Mouse (Mus musculus): ENCODE data around the gene Tuba3b. TPM values are rescaled to one million over a fixed set of nuclear protein-coding genes. Genes with fewer than 3 reads are reported as not detected.

Gene Tuba3b
- not detected in 2 replicates for polyA plus RNA-seq (2014; fragmentation: Nextera tagmentation; extraction: Ambion mirVana)

DNA sequence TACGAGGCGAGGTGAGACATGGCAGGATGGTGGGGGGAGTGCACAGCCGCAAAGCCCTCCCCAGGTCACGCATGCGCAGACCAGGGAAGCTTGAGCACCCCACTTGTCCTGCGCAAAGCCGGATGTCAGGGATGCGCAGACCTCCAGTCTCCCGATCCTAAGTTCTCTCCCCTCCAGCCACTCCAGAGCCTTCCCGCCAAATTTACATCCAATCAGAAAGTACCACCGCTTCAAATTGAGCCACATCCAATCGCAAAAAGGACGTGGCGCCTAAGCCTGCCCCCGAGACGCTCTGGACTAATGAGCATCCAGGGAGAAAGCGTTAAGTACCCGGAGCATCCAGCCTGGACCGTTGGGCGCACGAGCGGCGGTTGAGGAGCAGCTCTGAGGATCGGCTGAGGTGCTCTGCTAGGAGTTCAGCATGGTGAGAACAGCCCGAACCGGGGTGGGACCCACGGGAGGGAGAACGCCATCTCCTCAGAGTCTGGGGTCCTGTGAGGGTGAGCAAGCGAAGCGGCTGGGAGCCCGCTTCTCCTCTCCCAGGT is at the start of gene Tuba3b:
Gene Tuba3b (plus strand): TSS at position 92 of the 545 bp plus-strand sequence.
- ATAC-seq = no peak
- no peak within 1 kb of the TSS for H3K4me2 ChIP-seq (ENCODE audit: low read length)
- H3K27ac ChIP-seq (ENCODE audit: low read depth, low read length) = no peak within 1 kb of the TSS
- H3K9me3 ChIP-seq (replicated peaks; ENCODE audit: control insufficient read depth, low read length) = no peaks in the 10 kb centered on the region
- no peaks in the 10 kb centered on the region for H3K27me3 ChIP-seq (replicated peaks; ENCODE audit: control insufficient read depth, insufficient read depth, low read length)
- H3K36me3 ChIP-seq (ENCODE audit: control insufficient read depth, insufficient read depth, low read length) = no peaks in the 10 kb centered on the region
- WGBS = 95% methylated on average over 31 of the region's 31 CpGs
- DNase-seq (ENCODE audit: low spot score) = no peak
- H3K4me1 ChIP-seq (ENCODE audit: control insufficient read depth, insufficient read depth, low read length) = no peaks in the 10 kb centered on the region
- no peak within 1 kb of the TSS for H3K9ac ChIP-seq (ENCODE audit: low read length)
- no peak within 1 kb of the TSS for H3K4me3 ChIP-seq (ENCODE audit: low read depth, low read length)

DNA sequence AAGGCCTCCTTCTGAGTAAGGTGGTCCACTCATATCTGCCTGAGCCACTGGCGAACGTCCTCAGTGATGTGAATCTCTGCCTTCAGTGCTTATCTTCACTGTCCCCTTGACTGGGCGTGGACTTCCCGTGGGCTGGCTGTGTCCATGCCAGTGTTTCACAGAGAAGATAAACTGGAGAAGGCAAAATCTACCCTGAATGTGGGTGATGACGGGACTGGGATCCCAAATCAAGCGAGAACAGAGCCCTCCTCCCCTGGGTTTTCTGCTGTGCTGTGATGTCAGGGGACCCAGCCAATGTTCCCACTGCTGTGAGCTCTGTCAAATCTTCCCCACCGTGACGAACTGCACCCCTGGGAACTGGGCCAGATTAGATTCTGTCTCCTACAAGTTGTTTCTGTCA is 48.3 kb upstream of the Tuba3b start:
- ATAC-seq = no peak
- no peak for DNase-seq (ENCODE audit: low spot score)
- Histone ChIP-seq H3K4me2 (ENCODE audit: low read length) (no peak overlapping the region), H3K27me3 (replicated peaks; ENCODE audit: control insufficient read depth, insufficient read depth, low read length) (no peaks in the 10 kb centered on the region), H3K27ac (ENCODE audit: low read depth, low read length) (no peak overlapping the region), H3K9me3 (replicated peaks; ENCODE audit: control insufficient read depth, low read length) (no peaks in the 10 kb centered on the region), H3K4me3 (ENCODE audit: low read depth, low read length) (no peak overlapping the region), H3K9ac (ENCODE audit: low read length) (no peak overlapping the region), H3K36me3 (ENCODE audit: control insufficient read depth, insufficient read depth, low read length) (no peaks in the 10 kb centered on the region), H3K4me1 (ENCODE audit: control insufficient read depth, insufficient read depth, low read length) (no peaks in the 10 kb centered on the region)
- WGBS = 78% methylated on average over 8 of the region's 8 CpGs

DNA sequence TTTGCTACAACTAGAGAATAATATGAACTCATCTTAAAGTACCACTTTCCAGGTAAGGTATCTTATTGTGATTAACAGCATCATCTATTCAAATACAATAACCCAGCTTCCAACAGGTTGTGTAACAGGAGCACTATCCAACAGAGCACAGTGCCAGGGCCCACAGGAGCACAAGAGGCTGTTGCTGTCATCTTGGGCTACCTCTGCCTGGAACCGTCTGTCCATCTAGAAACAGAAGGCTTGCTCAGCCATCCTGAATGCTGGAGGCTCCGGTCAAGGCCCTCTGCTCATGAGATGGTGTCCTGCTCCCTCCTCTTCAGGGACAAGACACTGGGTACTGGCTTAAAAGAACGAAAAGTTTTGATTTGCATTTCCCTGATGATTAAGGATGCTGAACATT is 47.7 kb upstream of the Tuba3b start:
- 84% methylated on average over 3 of the region's 3 CpGs for WGBS
- Histone ChIP-seq H3K4me3 (ENCODE audit: low read depth, low read length) (no peak overlapping the region), H3K4me2 (ENCODE audit: low read length) (no peak overlapping the region), H3K36me3 (ENCODE audit: control insufficient read depth, insufficient read depth, low read length) (no peaks in the 10 kb centered on the region), H3K9ac (ENCODE audit: low read length) (no peak overlapping the region), H3K27ac (ENCODE audit: low read depth, low read length) (no peak overlapping the region), H3K27me3 (replicated peaks; ENCODE audit: control insufficient read depth, insufficient read depth, low read length) (no peaks in the 10 kb centered on the region), H3K9me3 (replicated peaks; ENCODE audit: control insufficient read depth, low read length) (no peaks in the 10 kb centered on the region), H3K4me1 (ENCODE audit: control insufficient read depth, insufficient read depth, low read length) (no peaks in the 10 kb centered on the region)
- ATAC-seq (no peak), DNase-seq (ENCODE audit: low spot score) (no peak)

DNA sequence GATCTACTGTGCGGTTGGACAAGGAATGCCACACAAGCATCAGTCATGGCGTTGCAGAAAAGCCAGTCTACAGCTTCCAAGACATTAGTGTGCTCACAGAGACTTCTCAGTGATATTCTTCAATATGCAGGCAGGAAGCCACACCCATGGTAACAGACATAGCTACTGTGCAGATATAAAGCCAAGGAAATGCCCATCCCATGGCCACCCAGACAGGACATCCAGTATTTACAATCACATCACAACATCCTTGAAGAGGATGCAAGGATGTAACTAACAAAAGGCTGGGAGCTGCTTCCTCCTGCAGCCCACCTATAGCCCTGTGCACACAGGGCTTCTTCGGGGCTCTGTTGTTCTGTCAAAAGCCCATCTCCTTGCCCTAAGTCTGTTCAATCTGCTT is 46.9 kb upstream of the Tuba3b start:
- Histone ChIP-seq H3K27ac (ENCODE audit: low read depth, low read length) (no peak overlapping the region), H3K9me3 (replicated peaks; ENCODE audit: control insufficient read depth, low read length) (no peaks in the 10 kb centered on the region), H3K4me3 (ENCODE audit: low read depth, low read length) (no peak overlapping the region), H3K4me1 (ENCODE audit: control insufficient read depth, insufficient read depth, low read length) (no peaks in the 10 kb centered on the region), H3K36me3 (ENCODE audit: control insufficient read depth, insufficient read depth, low read length) (no peaks in the 10 kb centered on the region), H3K4me2 (ENCODE audit: low read length) (no peak overlapping the region), H3K9ac (ENCODE audit: low read length) (no peak overlapping the region), H3K27me3 (replicated peaks; ENCODE audit: control insufficient read depth, insufficient read depth, low read length) (no peaks in the 10 kb centered on the region)
- no peak for ATAC-seq
- no peak for DNase-seq (ENCODE audit: low spot score)
- 92% methylated on average over 3 of the region's 3 CpGs for WGBS

DNA sequence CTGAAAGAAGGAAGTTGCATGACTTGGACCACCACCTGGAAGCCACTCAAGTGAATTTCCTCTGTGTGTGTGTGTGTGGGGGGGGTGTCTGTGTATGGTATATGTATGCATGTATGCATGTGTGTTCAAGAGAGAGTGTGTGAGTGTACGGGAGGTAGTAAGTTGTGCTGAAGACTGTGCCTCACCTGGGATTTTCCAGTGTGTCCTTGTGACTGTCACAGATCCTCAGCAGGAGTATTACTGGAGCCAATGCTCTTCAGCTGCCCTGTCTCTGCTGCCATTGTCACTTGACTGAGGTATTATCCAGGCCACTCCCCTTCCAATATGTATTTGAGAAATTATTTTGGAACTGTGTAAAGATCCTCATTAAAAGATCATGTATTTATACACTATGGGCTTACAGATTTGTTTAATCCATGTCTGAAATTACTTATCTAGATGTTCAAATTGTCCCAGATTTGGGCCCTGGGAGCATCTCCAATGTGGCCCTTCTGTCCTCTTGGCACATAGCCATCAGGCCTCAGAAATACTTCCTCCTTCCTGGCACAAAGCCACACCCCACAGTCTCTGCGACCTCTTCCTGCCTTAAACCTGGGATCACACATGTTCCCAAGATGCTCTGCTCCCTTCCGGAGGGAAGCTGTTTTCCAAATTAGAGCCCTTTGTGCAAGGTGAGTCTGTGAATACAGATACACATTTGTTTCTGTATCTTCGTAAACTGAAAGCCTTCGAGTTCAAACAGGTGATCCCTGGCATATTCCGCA is 42.1 kb upstream of the Tuba3b start:
- Histone ChIP-seq H3K9ac (ENCODE audit: low read length) (no peak overlapping the region), H3K4me1 (ENCODE audit: control insufficient read depth, insufficient read depth, low read length) (peaks cover 2% of the 10 kb centered on the region; the same call in 1 of the 2 replicates), H3K36me3 (ENCODE audit: control insufficient read depth, insufficient read depth, low read length) (no peaks in the 10 kb centered on the region), H3K27ac (ENCODE audit: low read depth, low read length) (no peak overlapping the region), H3K27me3 (replicated peaks; ENCODE audit: control insufficient read depth, insufficient read depth, low read length) (no peaks in the 10 kb centered on the region), H3K4me3 (ENCODE audit: low read depth, low read length) (no peak overlapping the region), H3K9me3 (replicated peaks; ENCODE audit: control insufficient read depth, low read length) (no peaks in the 10 kb centered on the region), H3K4me2 (ENCODE audit: low read length) (no peak overlapping the region)
- DNase-seq (ENCODE audit: low spot score) (no peak), ATAC-seq (no peak)
- WGBS = 80% methylated on average over 6 of the region's 6 CpGs

DNA sequence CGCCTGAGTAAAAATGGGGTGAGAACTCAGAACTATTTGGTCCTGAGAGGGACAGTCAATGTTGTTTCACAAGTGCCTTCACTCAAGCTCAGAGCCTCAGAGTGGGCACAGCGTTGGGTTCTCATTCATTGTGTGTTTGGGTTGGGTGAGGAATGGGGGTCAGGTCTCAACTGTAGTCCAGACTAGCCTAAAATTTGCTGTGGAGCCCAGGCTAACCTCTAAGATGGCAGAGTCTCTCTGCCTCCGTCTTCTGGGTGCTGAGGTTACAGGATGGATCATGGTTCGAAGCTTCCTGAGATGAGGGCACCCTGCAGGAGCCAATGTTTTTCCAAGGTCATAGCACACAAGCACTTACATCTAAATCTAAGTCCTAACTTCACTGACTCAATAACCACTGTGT is 38.8 kb upstream of the Tuba3b start:
- Histone ChIP-seq H3K4me3 (ENCODE audit: low read depth, low read length) (no peak overlapping the region), H3K9ac (ENCODE audit: low read length) (no peak overlapping the region), H3K27ac (ENCODE audit: low read depth, low read length) (no peak overlapping the region), H3K9me3 (replicated peaks; ENCODE audit: control insufficient read depth, low read length) (no peaks in the 10 kb centered on the region), H3K4me2 (ENCODE audit: low read length) (no peak overlapping the region), H3K27me3 (replicated peaks; ENCODE audit: control insufficient read depth, insufficient read depth, low read length) (no peaks in the 10 kb centered on the region), H3K4me1 (ENCODE audit: control insufficient read depth, insufficient read depth, low read length) (peaks cover 7% of the 10 kb centered on the region; the same call in 1 of the 2 replicates), H3K36me3 (ENCODE audit: control insufficient read depth, insufficient read depth, low read length) (no peaks in the 10 kb centered on the region)
- ATAC-seq (no peak), DNase-seq (ENCODE audit: low spot score) (no peak)
- WGBS = 96% methylated on average over 4 of the region's 4 CpGs

DNA sequence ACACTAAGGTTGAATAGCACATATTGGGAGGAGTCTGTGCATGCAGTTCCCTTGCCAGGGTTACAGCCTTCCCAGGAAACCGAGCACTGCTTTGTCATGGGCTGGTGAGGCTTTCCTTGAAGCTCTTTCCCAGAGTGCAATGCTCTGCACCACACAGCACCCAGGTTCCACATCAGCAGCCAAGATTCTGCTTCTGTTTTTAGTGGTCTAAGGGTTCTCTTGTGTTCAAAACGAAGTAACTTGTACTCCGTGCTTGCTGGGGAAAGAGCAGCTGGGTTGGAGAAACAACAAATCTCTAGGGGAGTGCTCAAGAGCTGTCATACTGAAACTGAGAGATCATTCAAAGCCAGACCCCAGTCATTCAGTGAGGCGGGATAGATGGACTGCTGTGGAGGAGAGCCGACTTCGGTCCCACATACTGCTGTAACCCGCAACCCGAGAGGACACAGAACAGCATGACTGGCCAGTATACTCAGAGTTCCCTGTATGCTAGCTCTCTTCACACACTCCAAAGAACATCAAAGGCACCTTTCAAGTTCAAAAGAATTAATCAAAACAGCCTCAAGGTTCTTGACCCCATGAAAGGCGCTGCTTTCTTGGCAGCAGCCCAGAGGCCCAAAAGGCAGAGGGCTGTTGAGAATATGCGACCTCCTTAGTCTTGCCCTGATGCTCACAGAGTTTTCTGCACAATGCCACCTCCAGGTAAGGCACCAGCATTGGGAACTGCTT is 36.9 kb upstream of the Tuba3b start:
- H3K36me3 ChIP-seq (ENCODE audit: control insufficient read depth, insufficient read depth, low read length) = no peaks in the 10 kb centered on the region
- peak overlapping the region; percentile 3; the same call in 1 of the 2 replicates for H3K27ac ChIP-seq (ENCODE audit: low read depth, low read length)
- no peak overlapping the region for H3K4me3 ChIP-seq (ENCODE audit: low read depth, low read length)
- peaks cover 7% of the 10 kb centered on the region; the same call in 1 of the 2 replicates for H3K4me1 ChIP-seq (ENCODE audit: control insufficient read depth, insufficient read depth, low read length)
- no peaks in the 10 kb centered on the region for H3K9me3 ChIP-seq (replicated peaks; ENCODE audit: control insufficient read depth, low read length)
- ATAC-seq = peak; percentile 48; the same call in 1 of the 2 replicates
- no peak overlapping the region for H3K9ac ChIP-seq (ENCODE audit: low read length)
- no peaks in the 10 kb centered on the region for H3K27me3 ChIP-seq (replicated peaks; ENCODE audit: control insufficient read depth, insufficient read depth, low read length)
- WGBS = 27% methylated on average over 10 of the region's 10 CpGs
- DNase-seq (ENCODE audit: low spot score) = peak; percentile 39
- no peak overlapping the region for H3K4me2 ChIP-seq (ENCODE audit: low read length)

DNA sequence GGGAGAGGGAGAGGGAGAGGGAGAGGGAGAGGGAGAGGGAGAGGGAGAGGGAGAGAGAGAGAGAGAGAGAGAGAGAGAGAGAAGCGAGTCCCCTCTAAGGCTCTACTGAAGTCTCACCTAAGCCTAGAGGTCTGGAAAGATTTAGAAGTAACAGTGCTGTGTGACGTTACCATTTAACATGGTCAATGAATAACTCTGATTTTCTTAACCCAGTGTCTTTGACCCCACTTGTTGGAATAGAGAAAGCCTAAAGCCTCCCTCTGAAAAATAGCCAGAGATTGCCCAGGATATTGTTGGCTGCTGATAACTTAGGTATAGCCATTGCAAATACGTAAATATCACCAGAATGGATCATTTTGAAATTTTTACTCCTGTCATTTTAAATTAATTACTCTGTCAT is 35.8 kb upstream of the Tuba3b start:
- Histone ChIP-seq H3K9ac (ENCODE audit: low read length) (no peak overlapping the region), H3K4me3 (ENCODE audit: low read depth, low read length) (no peak overlapping the region), H3K36me3 (ENCODE audit: control insufficient read depth, insufficient read depth, low read length) (no peaks in the 10 kb centered on the region), H3K27ac (ENCODE audit: low read depth, low read length) (no peak overlapping the region), H3K4me1 (ENCODE audit: control insufficient read depth, insufficient read depth, low read length) (peaks cover 7% of the 10 kb centered on the region; the same call in 1 of the 2 replicates), H3K9me3 (replicated peaks; ENCODE audit: control insufficient read depth, low read length) (no peaks in the 10 kb centered on the region), H3K27me3 (replicated peaks; ENCODE audit: control insufficient read depth, insufficient read depth, low read length) (no peaks in the 10 kb centered on the region), H3K4me2 (ENCODE audit: low read length) (no peak overlapping the region)
- no peak for DNase-seq (ENCODE audit: low spot score)
- no peak for ATAC-seq
- WGBS = 90% methylated on average over 3 of the region's 3 CpGs

Data from forebrain, embryonic 14.5 days (tissue).